Mouse (Mus musculus) yolk sac, embryonic 10.5 days (tissue): ENCODE data around the gene Hmgn2.
"Not testable (repeated sequence)": the region's sequence is repeated elsewhere in the genome, so short reads cannot be mapped to it uniquely, and the experiment has no call there.

ENCODE experiments used
- DNase-seq: peaks from one replicate; pipeline ENCODE4 v3.0.0-alpha.2; 2017; ENCODE audit warnings: low spot score

The Hmgn2 gene

GRCm38 (mm10) chr4:133925204-133925603 is 43.2 kb downstream of the Hmgn2 start:
- no peak for DNase-seq

- no peak for DNase-seq
Observed at GRCm38 (mm10) chr4:133923743-133924142, 44.7 kb downstream of the Hmgn2 start.

- not testable (repeated sequence) for DNase-seq
Observed at GRCm38 (mm10) chr4:133918093-133918825, 50.2 kb downstream of the Hmgn2 start.
